Mouse (Mus musculus) CH12.LX (cell line): ENCODE data around the gene Ddah1. TPM values are rescaled to one million over a fixed set of nuclear protein-coding genes. Genes with fewer than 3 reads are reported as not detected.

Source experiments
- DNase-seq: peaks from one replicate; pipeline ENCODE4 v3.0.0-alpha.2; 2013; ENCODE audit errors: extremely low read depth
- H3K27ac ChIP-seq: 2 replicates; pipeline ENCODE4 v1.5.1; 2012; ENCODE audit warnings: low read depth, mild to moderate bottlenecking, control low read depth, moderate library complexity; ENCODE audit not compliant: insufficient read depth
- H3K27me3 ChIP-seq: replicated peaks from 2 replicates; pipeline ENCODE3; 2012; ENCODE audit warnings: inconsistent platforms
- H3K36me3 ChIP-seq, 2 experiments: replicated peaks in 1 of 2; 2 replicates each; pipeline versions ENCODE3 to v1.6.1; 2012; ENCODE audit warnings: inconsistent platforms in 1 of 2, low read length in 1 of 2, mild to moderate bottlenecking in 1 of 2, mixed read lengths in 1 of 2, moderate library complexity in 1 of 2; ENCODE audit not compliant: control insufficient read depth in 1 of 2, insufficient read depth in 1 of 2
- H3K4me1 ChIP-seq, 2 experiments: 2 replicates each; pipeline ENCODE4 v1.6.1; 2012; ENCODE audit warnings: inconsistent platforms in 1 of 2, moderate library complexity in 1 of 2; ENCODE audit not compliant: insufficient read depth in 2 of 2, control insufficient read depth in 1 of 2
- H3K4me2 ChIP-seq: 2 replicates; pipeline ENCODE4 v1.6.1; 2012; ENCODE audit warnings: low read depth, mild to moderate bottlenecking, control low read depth; ENCODE audit not compliant: poor library complexity, insufficient read depth, severe bottlenecking
- H3K4me3 ChIP-seq, 3 experiments: fragments of 150-350 bp in 1 of 3; sonication (generic) in 1 of 3; replicated peaks in 1 of 3; 2 replicates each; pipeline versions ENCODE3 to v1.5.1; 2011 to 2012; ENCODE audit warnings: low read depth in 2 of 3, low read length in 2 of 3, mild to moderate bottlenecking in 2 of 3, moderate library complexity in 2 of 3, control low read depth in 1 of 3, improper control_type of control experiment in 1 of 3, inconsistent platforms in 1 of 3, mixed read lengths in 1 of 3; ENCODE audit not compliant: poor library complexity in 1 of 3
- H3K79me2 ChIP-seq: replicated peaks from 2 replicates; pipeline ENCODE4 v1.6.1; 2012; ENCODE audit warnings: mild to moderate bottlenecking, moderate library complexity; ENCODE audit not compliant: control insufficient read depth, poor library complexity, insufficient read depth, severe bottlenecking; ENCODE audit errors: extremely low read depth
- H3K9ac ChIP-seq: 2 replicates; pipeline ENCODE4 v1.6.1; 2012; ENCODE audit warnings: low read depth, mild to moderate bottlenecking, control low read depth, moderate library complexity; ENCODE audit not compliant: insufficient read depth
- H3K9me3 ChIP-seq: replicated peaks from 2 replicates; pipeline ENCODE3; 2012; ENCODE audit warnings: low read length, inconsistent platforms, mixed read lengths
- CHD1 ChIP-seq: IDR thresholded peaks from 2 replicates; pipeline ENCODE4 v1.6.1; 2012; ENCODE audit warnings: low read depth, low read length, improper control_type of control experiment, inconsistent platforms
- CHD2 ChIP-seq: IDR thresholded peaks from 2 replicates; pipeline ENCODE4 v1.6.1; 2011; ENCODE audit warnings: low read length, improper control_type of control experiment
- CTCF ChIP-seq, 2 experiments: IDR thresholded peaks in 1 of 2; conservative IDR thresholded peaks in 1 of 2; 2 replicates each; pipeline ENCODE4 v1.5.1; 2011 to 2012; ENCODE audit warnings: low read depth in 2 of 2, low read length in 2 of 2, improper control_type of control experiment in 1 of 2, inconsistent platforms in 1 of 2, mild to moderate bottlenecking in 1 of 2, moderate library complexity in 1 of 2
- E2F4 ChIP-seq: IDR thresholded peaks from 2 replicates; pipeline ENCODE4 v1.6.1; 2011; ENCODE audit warnings: low read depth, low read length, improper control_type of control experiment; ENCODE audit not compliant: insufficient replicate concordance
- EP300 ChIP-seq: IDR thresholded peaks from 2 replicates; pipeline ENCODE4 v1.6.1; 2011; ENCODE audit warnings: low read length, improper control_type of control experiment
- GABPA ChIP-seq: IDR thresholded peaks from 2 replicates; pipeline ENCODE4 v1.6.1; 2012; ENCODE audit warnings: low read depth, low read length, improper control_type of control experiment, inconsistent platforms; ENCODE audit not compliant: insufficient replicate concordance
- HCFC1 ChIP-seq: IDR thresholded peaks from 2 replicates; pipeline ENCODE4 v1.6.1; 2012; ENCODE audit warnings: low read depth, mild to moderate bottlenecking, inconsistent platforms, low read length, improper control_type of control experiment
- JUND ChIP-seq: conservative IDR thresholded peaks from 2 replicates; pipeline ENCODE4 v1.6.1; 2011; ENCODE audit warnings: low read depth, low read length, improper control_type of control experiment
- KAT2A ChIP-seq: IDR thresholded peaks from 2 replicates; pipeline ENCODE4 v1.6.1; 2012; ENCODE audit warnings: low read length, improper control_type of control experiment, inconsistent platforms; ENCODE audit not compliant: insufficient replicate concordance
- MAFK ChIP-seq: IDR thresholded peaks from 2 replicates; pipeline ENCODE4 v1.6.1; 2011; ENCODE audit warnings: low read length, improper control_type of control experiment; ENCODE audit not compliant: insufficient replicate concordance
- MEF2A ChIP-seq: IDR thresholded peaks from 2 replicates; pipeline ENCODE4 v1.6.1; 2014; ENCODE audit warnings: low read depth, mild to moderate bottlenecking, inconsistent platforms, low read length, improper control_type of control experiment, borderline replicate concordance
- MXI1 ChIP-seq: IDR thresholded peaks from 2 replicates; pipeline ENCODE4 v1.6.1; 2011; ENCODE audit warnings: mild to moderate bottlenecking, low read depth, low read length, improper control_type of control experiment
- MYC ChIP-seq: IDR thresholded peaks from 2 replicates; pipeline ENCODE4 v1.6.1; 2011; ENCODE audit warnings: low read depth, mild to moderate bottlenecking, improper control_type of control experiment, low read length
- POLR2AphosphoS2 ChIP-seq: IDR thresholded peaks from 2 replicates; pipeline ENCODE4 v1.6.1; 2011; ENCODE audit warnings: low read depth, low read length, improper control_type of control experiment
- RAD21 ChIP-seq: IDR thresholded peaks from 2 replicates; pipeline ENCODE4 v1.6.1; 2011; ENCODE audit warnings: low read depth, mild to moderate bottlenecking, low read length, improper control_type of control experiment, moderate library complexity
- SIN3A ChIP-seq: IDR thresholded peaks from 2 replicates; pipeline ENCODE4 v1.6.1; 2012; ENCODE audit warnings: low read length, improper control_type of control experiment, inconsistent platforms
- SMC3 ChIP-seq: IDR thresholded peaks from 2 replicates; pipeline ENCODE4 v1.6.1; 2011; ENCODE audit warnings: low read depth, low read length, improper control_type of control experiment
- TBP ChIP-seq: conservative IDR thresholded peaks from 2 replicates; pipeline ENCODE4 v1.6.1; 2011; ENCODE audit warnings: low read depth, low read length, improper control_type of control experiment
- TCF12 ChIP-seq: IDR thresholded peaks from 2 replicates; pipeline ENCODE4 v1.6.1; 2014; ENCODE audit warnings: low read depth, mild to moderate bottlenecking, inconsistent platforms, low read length, improper control_type of control experiment
- UBTF ChIP-seq: IDR thresholded peaks from 2 replicates; pipeline ENCODE4 v1.6.1; 2012; ENCODE audit warnings: low read depth, mild to moderate bottlenecking, inconsistent platforms, low read length, improper control_type of control experiment, moderate library complexity
- USF1 ChIP-seq: IDR thresholded peaks from 2 replicates; pipeline ENCODE4 v1.6.1; 2014; ENCODE audit warnings: low read depth, mild to moderate bottlenecking, inconsistent platforms, low read length, improper control_type of control experiment
- ZC3H11A ChIP-seq: IDR thresholded peaks from 2 replicates; pipeline ENCODE4 v1.6.1; 2012; ENCODE audit warnings: low read depth, mild to moderate bottlenecking, inconsistent platforms, low read length, improper control_type of control experiment
- ZKSCAN1 ChIP-seq: IDR thresholded peaks from 2 replicates; pipeline ENCODE4 v1.6.1; 2012; ENCODE audit warnings: low read depth, inconsistent platforms, low read length, improper control_type of control experiment, borderline replicate concordance
- ZMIZ1 ChIP-seq: IDR thresholded peaks from 2 replicates; pipeline ENCODE4 v1.6.1; 2012; ENCODE audit warnings: low read depth, mild to moderate bottlenecking, inconsistent platforms, low read length, improper control_type of control experiment
- ZNF384 ChIP-seq: IDR thresholded peaks from 2 replicates; pipeline ENCODE4 v1.6.1; 2012; ENCODE audit warnings: low read depth, low read length, improper control_type of control experiment, inconsistent platforms
- dilution Hi-C: fragments of 300-500 bp; cut with MboI; formaldehyde crosslinking; loops from 2 replicates; pipeline ENCODE4 v1.14.3; 2020; ENCODE audit warnings: low sequenced_read_pairs; ENCODE audit not compliant: extremely low pct_unique_long_range_greater_than_20kb, extremely low pct_ligation_motif_present
- in situ Hi-C: fragments of 300-500 bp; cut with MboI; formaldehyde crosslinking; loops from 3 replicates; pipeline ENCODE4 v1.14.3; 2019; ENCODE audit warnings: low sequenced_read_pairs, low pct_ligation_motif_present, low pct_unique_long_range_greater_than_20kb, mixed read lengths
- polyA plus RNA-seq: library from polyadenylated mRNA; unstranded; fragments of >175 nt; gene quantifications from 2 replicates; pipeline ENCODE4 v1.2.1, GENCODE M21; 2012; ENCODE audit warnings: low read depth; ENCODE audit not compliant: insufficient read length
- total RNA-seq, 2 experiments: library from RNA; depleted of rRNA; stranded (reverse); fragments of 300-350 nt in 1 of 2; fragments of >200 nt in 1 of 2; gene quantifications; 2 replicates each; pipeline ENCODE4 v1.2.3; 2012 to 2014

The Ddah1 gene
- total and polyA plus RNA-seq, 3 experiments = not detected

DNA sequence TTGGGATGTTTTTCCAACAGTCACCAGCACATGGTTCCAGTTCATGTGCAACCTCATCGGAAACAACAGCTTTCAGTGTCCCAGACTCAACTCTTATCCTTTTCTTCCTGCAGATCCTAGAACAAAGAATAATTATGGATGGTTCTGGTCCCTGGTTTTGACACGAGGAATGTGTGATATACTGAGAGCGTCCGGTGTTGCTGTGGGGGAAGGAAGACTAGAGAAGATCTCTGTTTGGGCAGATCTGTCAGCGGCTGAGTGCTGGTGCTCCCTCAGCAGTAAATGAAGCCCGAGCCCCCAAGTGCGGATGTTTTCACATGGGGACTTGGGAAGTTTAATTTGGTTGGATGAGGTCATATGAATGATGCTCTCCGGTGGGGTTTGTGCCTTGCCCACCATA, 23.6 kb upstream of the Ddah1 start:
- no peak for DNase-seq
- TF ChIP-seq MXI1 (no peak), ZKSCAN1 (no peak), MYC (no peak), ZNF384 (no peak), E2F4 (no peak), TCF12 (no peak), CHD1 (no peak), EP300 (no peak), ZC3H11A (no peak), ZMIZ1 (no peak), HCFC1 (no peak), POLR2AphosphoS2 (no peak), CTCF (conservative IDR thresholded peaks at IDR 0.05 in 1 of 2, IDR thresholded peaks at IDR 0.05 in 1 of 2; ENCODE audit: low read depth in 2 of 2, low read length in 2 of 2) (no peak), JUND (no peak)
- TF ChIP-seq, all 38 proteins: peak for 0
- in situ Hi-C loops = no loop called here
- Histone ChIP-seq H3K9ac (no peak overlapping the region), H3K4me1 (peaks cover 0 to 4% of the 10 kb centered on the region in 2 experiments; a peak in 3 of 4 replicates), H3K4me3 (no peak overlapping the region), H3K27ac (no peak overlapping the region), H3K27me3 (no peaks in the 10 kb centered on the region), H3K79me2 (no peaks in the 10 kb centered on the region), H3K4me2 (no peak overlapping the region), H3K9me3 (no peaks in the 10 kb centered on the region), H3K36me3 (no peaks in the 10 kb centered on the region)
- dilution Hi-C loops = no loop called here

DNA sequence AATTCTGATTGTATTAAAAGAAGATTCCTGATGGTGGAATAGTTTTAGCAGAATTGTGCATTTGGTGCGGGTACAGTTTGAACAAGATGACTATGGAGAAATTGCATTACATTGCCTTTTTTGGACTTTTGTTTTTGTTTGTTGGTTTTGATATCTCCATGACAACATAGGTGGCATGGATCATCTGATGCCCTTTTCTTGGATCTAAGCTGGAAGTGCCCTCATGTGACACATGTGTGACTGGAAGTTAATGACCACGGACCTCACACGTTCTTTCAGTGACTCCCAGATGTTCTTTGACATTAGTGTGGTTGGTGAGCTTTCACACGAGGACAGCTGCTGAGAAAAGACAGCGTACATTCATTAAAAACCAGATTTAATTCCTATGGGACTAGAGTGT, 21.9 kb upstream of the Ddah1 start:
- dilution Hi-C loops = no loop called here
- H3K4me1 ChIP-seq = no peaks in the 10 kb centered on the region

More for the DNA sequence above, 21.9 kb upstream of the Ddah1 start:
- in situ Hi-C loops = no loop called here
- DNase-seq = no peak
- H3K9me3 ChIP-seq = no peaks in the 10 kb centered on the region
- no peaks in the 10 kb centered on the region for H3K27me3 ChIP-seq
- H3K4me3 ChIP-seq = no peak overlapping the region
- H3K4me2 ChIP-seq = no peak overlapping the region
- no peak overlapping the region for H3K27ac ChIP-seq
- no peak for TF ChIP-seq GABPA
- no peak for TF ChIP-seq MYC
- TF ChIP-seq JUND = no peak
- no peak for TF ChIP-seq SMC3
- TF ChIP-seq KAT2A = no peak
- no peak for TF ChIP-seq TCF12
- no peak for TF ChIP-seq CHD2
- TF ChIP-seq TBP = no peak
- TF ChIP-seq EP300 = no peak
- TF ChIP-seq USF1 = no peak
- TF ChIP-seq ZNF384 = no peak
- no peak for TF ChIP-seq ZC3H11A
- no peak for TF ChIP-seq MAFK
- TF ChIP-seq SIN3A = no peak
- no peak for TF ChIP-seq MEF2A
- TF ChIP-seq UBTF = no peak
- TF ChIP-seq E2F4 = no peak
- TF ChIP-seq RAD21 = no peak
- no peak for TF ChIP-seq CTCF (conservative IDR thresholded peaks at IDR 0.05 in 1 of 2, IDR thresholded peaks at IDR 0.05 in 1 of 2; ENCODE audit: low read depth in 2 of 2, low read length in 2 of 2)
- H3K79me2 ChIP-seq = no peaks in the 10 kb centered on the region
- H3K36me3 ChIP-seq = no peaks in the 10 kb centered on the region
- no peak overlapping the region for H3K9ac ChIP-seq
